Mouse (Mus musculus): Measurements from ENCODE around the gene Surf2. TPM values are rescaled to one million over a fixed set of nuclear protein-coding genes. Genes with fewer than 3 reads are reported as not detected.

Gene Surf2
- polyA plus RNA-seq, 1 experiment = 31.4 TPM

GRCm38 (mm10) chr2:26963923-26964723 is 48.0 kb downstream of the Surf2 start, which contains the start of gene Rexo4:
TSS of gene Rexo4 (minus strand) at chr2:26964386.
- under 1% methylated on average over 50 of the region's 50 CpGs for WGBS

GRCm38 (mm10) chr2:26964724-26965370 is 48.7 kb downstream of the Surf2 start:
- no peaks in the 10 kb centered on the region for H3K27me3 ChIP-seq (replicated peaks; ENCODE audit: control insufficient read depth, insufficient read depth, low read length)
- no peak for DNase-seq
- 15% methylated on average over 14 of the region's 14 CpGs for WGBS
- H3K36me3 ChIP-seq (ENCODE audit: control insufficient read depth, insufficient read depth, low read length) = no peaks in the 10 kb centered on the region
- H3K4me3 ChIP-seq (ENCODE audit: insufficient read depth, low read depth, low read length) = peak overlapping the region; percentile 82
- H3K27ac ChIP-seq (ENCODE audit: insufficient read depth, low read depth, low read length) = peak overlapping the region; percentile 99
- TF ChIP-seq POLR2A (IDR thresholded peaks at IDR 0.05; ENCODE audit: low read depth, low read length) (no peak), CTCF (conservative IDR thresholded peaks at IDR 0.05; ENCODE audit: insufficient read depth, insufficient read length, low read depth, low read length) (no peak)
- H3K4me1 ChIP-seq (ENCODE audit: control insufficient read depth, insufficient read depth, low read length) = peaks cover 8% of the 10 kb centered on the region; the same call in 1 of the 2 replicates

More at GRCm38 (mm10) chr2:26963923-26964723, 48.0 kb downstream of the Surf2 start, which contains the start of gene Rexo4:
- peak; percentile 96 for DNase-seq
- Histone ChIP-seq H3K36me3 (ENCODE audit: control insufficient read depth, insufficient read depth, low read length) (no peaks in the 10 kb centered on the region), H3K27ac (ENCODE audit: insufficient read depth, low read depth, low read length) (peak within 1 kb of the TSS; percentile 99), H3K27me3 (replicated peaks; ENCODE audit: control insufficient read depth, insufficient read depth, low read length) (no peaks in the 10 kb centered on the region), H3K4me3 (ENCODE audit: insufficient read depth, low read depth, low read length) (peak within 1 kb of the TSS; percentile 82), H3K4me1 (ENCODE audit: control insufficient read depth, insufficient read depth, low read length) (peaks cover 8% of the 10 kb centered on the region; the same call in 1 of the 2 replicates)
- TF ChIP-seq POLR2A (IDR thresholded peaks at IDR 0.05; ENCODE audit: low read depth, low read length) (peak; percentile 72), CTCF (conservative IDR thresholded peaks at IDR 0.05; ENCODE audit: insufficient read depth, insufficient read length, low read depth, low read length) (no peak)

- H3K36me3 ChIP-seq (ENCODE audit: control insufficient read depth, insufficient read depth, low read length) = no peaks in the 10 kb centered on the region
- no peak overlapping the region for H3K4me3 ChIP-seq (ENCODE audit: insufficient read depth, low read depth, low read length)
- no peak overlapping the region for H3K27ac ChIP-seq (ENCODE audit: insufficient read depth, low read depth, low read length)
- no peak for TF ChIP-seq POLR2A (IDR thresholded peaks at IDR 0.05; ENCODE audit: low read depth, low read length)
- no peak for TF ChIP-seq CTCF (conservative IDR thresholded peaks at IDR 0.05; ENCODE audit: insufficient read depth, insufficient read length, low read depth, low read length)
- WGBS = 81% methylated on average over 2 of the region's 2 CpGs
- H3K4me1 ChIP-seq (ENCODE audit: control insufficient read depth, insufficient read depth, low read length) = peaks cover 8% of the 10 kb centered on the region; the same call in 1 of the 2 replicates
- H3K27me3 ChIP-seq (replicated peaks; ENCODE audit: control insufficient read depth, insufficient read depth, low read length) = no peaks in the 10 kb centered on the region
- no peak for DNase-seq
These were observed 51.1 kb downstream of the Surf2 start for GRCm38 (mm10) chr2:26967262-26967661.

Other genes starting within 250 kb of the Surf2 start
- 0.34 TPM in 1 of 2 replicates, not detected in the other for gene Lcn4, start 245.1 kb upstream of the Surf2 start, polyA plus RNA-seq (2012; rRNA removed)
- gene Abo, start 51.4 kb upstream of the Surf2 start, polyA plus RNA-seq (2012; rRNA removed) = not detected in 2 replicates
- 6.4 and 7.0 TPM in 2 replicates for gene Surf6, start 13.5 kb upstream of the Surf2 start, polyA plus RNA-seq (2012; rRNA removed)
- 39.5 and 42.6 TPM in 2 replicates for gene Med22, start 5.7 kb upstream of the Surf2 start, polyA plus RNA-seq (2012; rRNA removed)
- gene Rpl7a, start 5.6 kb upstream of the Surf2 start, polyA plus RNA-seq (2012; rRNA removed) = 805 and 948 TPM in 2 replicates
- gene Surf1, start 163 bp downstream of the Surf2 start, polyA plus RNA-seq (2012; rRNA removed) = 61.0 and 85.2 TPM in 2 replicates
- gene Surf4, start 17.6 kb downstream of the Surf2 start, polyA plus RNA-seq (2012; rRNA removed) = 198 and 270 TPM in 2 replicates
- 0.16 TPM in 2 replicates for gene Stkld1, start 17.7 kb downstream of the Surf2 start, polyA plus RNA-seq (2012; rRNA removed)
- 16.0 and 19.2 TPM in 2 replicates for gene Rexo4, start 48.0 kb downstream of the Surf2 start, polyA plus RNA-seq (2012; rRNA removed)
- 0.77 and 0.94 TPM in 2 replicates for gene Adamts13, start 57.0 kb downstream of the Surf2 start, polyA plus RNA-seq (2012; rRNA removed)
- gene Cacfd1, start 93.6 kb downstream of the Surf2 start, polyA plus RNA-seq (2012; rRNA removed) = 70.2 and 72.7 TPM in 2 replicates
- gene Slc2a6, start 111.6 kb downstream of the Surf2 start, polyA plus RNA-seq (2012; rRNA removed) = 1.5 and 1.8 TPM in 2 replicates
- 0.09 and 0.16 TPM in 2 replicates for gene Mymk, start 155.8 kb downstream of the Surf2 start, polyA plus RNA-seq (2012; rRNA removed)
- gene Adamtsl2, start 163.0 kb downstream of the Surf2 start, polyA plus RNA-seq (2012; rRNA removed) = 21.7 and 25.7 TPM in 2 replicates
- 0.38 and 0.42 TPM in 2 replicates for gene Fam163b, start 226.1 kb downstream of the Surf2 start, polyA plus RNA-seq (2012; rRNA removed)
- 3.1 and 10.1 TPM in 2 replicates for gene Dbh, start 248.9 kb downstream of the Surf2 start, polyA plus RNA-seq (2012; rRNA removed)

Measured in kidney, adult 2 months (tissue).